Mouse (Mus musculus): Measurements from ENCODE around the gene Fam222a. TPM values are rescaled to one million over a fixed set of nuclear protein-coding genes. Genes with fewer than 3 reads are reported as not detected.
A peak's percentile ranks its signal among the peaks of the same experiment; 100 is the strongest.

The Fam222a gene
- polyA plus RNA-seq, 1 experiment from 2014 or later = 4.7 TPM

- ATAC-seq = no peak
- no peaks in the 10 kb centered on the region for H3K36me3 ChIP-seq (ENCODE audit: control insufficient read depth, insufficient read depth, low read length)
- peak overlapping the region; percentile 37 for H3K4me2 ChIP-seq (ENCODE audit: low read length)
- no peaks in the 10 kb centered on the region for H3K27me3 ChIP-seq (replicated peaks; ENCODE audit: control insufficient read depth, insufficient read depth, low read length)
- no peaks in the 10 kb centered on the region for H3K9me3 ChIP-seq (ENCODE audit: control insufficient read depth, low read length)
- H3K4me3 ChIP-seq (ENCODE audit: low read length) = no peak overlapping the region
- H3K9ac ChIP-seq (ENCODE audit: low read depth, low read length) = 0 out of 2 replicates have a peak overlapping the region, but pooled peaks have one; percentile 32
- 51% methylated on average over 7 of the region's 7 CpGs for WGBS
- H3K4me1 ChIP-seq (ENCODE audit: control insufficient read depth, insufficient read depth, low read depth, low read length) = peaks cover 72% of the 10 kb centered on the region
- H3K27ac ChIP-seq (ENCODE audit: low read depth, low read length) = peak overlapping the region; percentile 6; the same call in 1 of the 2 replicates
Observed at GRCm38 (mm10) chr5:114575530-114575929, 7.7 kb downstream of the Fam222a start.

- peaks cover 69% of the 10 kb centered on the region for H3K4me1 ChIP-seq (ENCODE audit: control insufficient read depth, insufficient read depth, low read depth, low read length)
- H3K27me3 ChIP-seq (replicated peaks; ENCODE audit: control insufficient read depth, insufficient read depth, low read length) = no peaks in the 10 kb centered on the region
- ATAC-seq = no peak
- H3K4me3 ChIP-seq (ENCODE audit: low read length) = no peak overlapping the region
- no peak overlapping the region for H3K9ac ChIP-seq (ENCODE audit: low read depth, low read length)
- whole genome bisulfite sequencing = 63% methylated on average over 16 of the region's 16 CpGs
- no peak overlapping the region for H3K27ac ChIP-seq (ENCODE audit: low read depth, low read length)
- no peaks in the 10 kb centered on the region for H3K9me3 ChIP-seq (ENCODE audit: control insufficient read depth, low read length)
- peak overlapping the region; percentile 37; the same call in 1 of the 2 replicates for H3K4me2 ChIP-seq (ENCODE audit: low read length)
- H3K36me3 ChIP-seq (ENCODE audit: control insufficient read depth, insufficient read depth, low read length) = no peaks in the 10 kb centered on the region
Observed at GRCm38 (mm10) chr5:114575986-114576605, 8.3 kb downstream of the Fam222a start.

GRCm38 (mm10) chr5:114578361-114578760 is 10.5 kb downstream of the Fam222a start:
- no peak overlapping the region for H3K9ac ChIP-seq (ENCODE audit: low read depth, low read length)
- H3K9me3 ChIP-seq (ENCODE audit: control insufficient read depth, low read length) = no peaks in the 10 kb centered on the region
- H3K4me2 ChIP-seq (ENCODE audit: low read length) = no peak overlapping the region
- ATAC-seq = no peak
- 24% methylated on average over 20 of the region's 20 CpGs for WGBS
- H3K27me3 ChIP-seq (replicated peaks; ENCODE audit: control insufficient read depth, insufficient read depth, low read length) = no peaks in the 10 kb centered on the region
- no peak overlapping the region for H3K4me3 ChIP-seq (ENCODE audit: low read length)
- no peaks in the 10 kb centered on the region for H3K36me3 ChIP-seq (ENCODE audit: control insufficient read depth, insufficient read depth, low read length)
- H3K4me1 ChIP-seq (ENCODE audit: control insufficient read depth, insufficient read depth, low read depth, low read length) = peaks cover 61% of the 10 kb centered on the region
- H3K27ac ChIP-seq (ENCODE audit: low read depth, low read length) = no peak overlapping the region

GRCm38 (mm10) chr5:114579714-114580357 is 12.0 kb downstream of the Fam222a start:
- Histone ChIP-seq H3K36me3 (ENCODE audit: control insufficient read depth, insufficient read depth, low read length) (no peaks in the 10 kb centered on the region), H3K4me1 (ENCODE audit: control insufficient read depth, insufficient read depth, low read depth, low read length) (peaks cover 57% of the 10 kb centered on the region), H3K4me2 (ENCODE audit: low read length) (no peak overlapping the region), H3K27me3 (replicated peaks; ENCODE audit: control insufficient read depth, insufficient read depth, low read length) (no peaks in the 10 kb centered on the region), H3K9ac (ENCODE audit: low read depth, low read length) (no peak overlapping the region), H3K9me3 (ENCODE audit: control insufficient read depth, low read length) (no peaks in the 10 kb centered on the region), H3K27ac (ENCODE audit: low read depth, low read length) (no peak overlapping the region), H3K4me3 (ENCODE audit: low read length) (no peak overlapping the region)
- peak; percentile 35; the same call in 1 of the 2 replicates for ATAC-seq
- WGBS = 53% methylated on average over 8 of the region's 8 CpGs

- no peaks in the 10 kb centered on the region for H3K9me3 ChIP-seq (ENCODE audit: control insufficient read depth, low read length)
- peaks cover 54% of the 10 kb centered on the region for H3K4me1 ChIP-seq (ENCODE audit: control insufficient read depth, insufficient read depth, low read depth, low read length)
- no peak overlapping the region for H3K4me3 ChIP-seq (ENCODE audit: low read length)
- ATAC-seq = no peak
- H3K36me3 ChIP-seq (ENCODE audit: control insufficient read depth, insufficient read depth, low read length) = no peaks in the 10 kb centered on the region
- H3K4me2 ChIP-seq (ENCODE audit: low read length) = no peak overlapping the region; the same call in 1 of the 2 replicates
- WGBS = 43% methylated on average over 12 of the region's 12 CpGs
- peak overlapping the region; percentile 27 for H3K27ac ChIP-seq (ENCODE audit: low read depth, low read length)
- H3K9ac ChIP-seq (ENCODE audit: low read depth, low read length) = no peak overlapping the region
- H3K27me3 ChIP-seq (replicated peaks; ENCODE audit: control insufficient read depth, insufficient read depth, low read length) = no peaks in the 10 kb centered on the region
Observed at GRCm38 (mm10) chr5:114581486-114581885, 13.7 kb downstream of the Fam222a start.

GRCm38 (mm10) chr5:114583046-114583445 is 15.2 kb downstream of the Fam222a start:
- H3K9me3 ChIP-seq (ENCODE audit: control insufficient read depth, low read length) = no peaks in the 10 kb centered on the region
- H3K4me1 ChIP-seq (ENCODE audit: control insufficient read depth, insufficient read depth, low read depth, low read length) = peaks cover 45% of the 10 kb centered on the region
- no peaks in the 10 kb centered on the region for H3K27me3 ChIP-seq (replicated peaks; ENCODE audit: control insufficient read depth, insufficient read depth, low read length)
- no peak overlapping the region for H3K27ac ChIP-seq (ENCODE audit: low read depth, low read length)
- H3K36me3 ChIP-seq (ENCODE audit: control insufficient read depth, insufficient read depth, low read length) = no peaks in the 10 kb centered on the region
- H3K4me3 ChIP-seq (ENCODE audit: low read length) = no peak overlapping the region
- H3K9ac ChIP-seq (ENCODE audit: low read depth, low read length) = no peak overlapping the region
- no peak overlapping the region for H3K4me2 ChIP-seq (ENCODE audit: low read length)
- 73% methylated on average over 3 of the region's 3 CpGs for WGBS
- ATAC-seq = no peak

- Histone ChIP-seq H3K36me3 (ENCODE audit: control insufficient read depth, insufficient read depth, low read length) (no peaks in the 10 kb centered on the region), H3K27ac (ENCODE audit: low read depth, low read length) (no peak overlapping the region), H3K4me1 (ENCODE audit: control insufficient read depth, insufficient read depth, low read depth, low read length) (peaks cover 43% of the 10 kb centered on the region), H3K9me3 (ENCODE audit: control insufficient read depth, low read length) (no peaks in the 10 kb centered on the region), H3K27me3 (replicated peaks; ENCODE audit: control insufficient read depth, insufficient read depth, low read length) (no peaks in the 10 kb centered on the region), H3K4me2 (ENCODE audit: low read length) (no peak overlapping the region), H3K9ac (ENCODE audit: low read depth, low read length) (no peak overlapping the region), H3K4me3 (ENCODE audit: low read length) (no peak overlapping the region)
- ATAC-seq = no peak
- WGBS = 75% methylated on average over 12 of the region's 12 CpGs
Observed at GRCm38 (mm10) chr5:114583490-114584175, 15.8 kb downstream of the Fam222a start.

GRCm38 (mm10) chr5:114584293-114585104 is 16.7 kb downstream of the Fam222a start:
- Histone ChIP-seq H3K4me2 (ENCODE audit: low read length) (no peak overlapping the region), H3K27ac (ENCODE audit: low read depth, low read length) (peak overlapping the region; percentile 18; the same call in 1 of the 2 replicates), H3K36me3 (ENCODE audit: control insufficient read depth, insufficient read depth, low read length) (no peaks in the 10 kb centered on the region), H3K9ac (ENCODE audit: low read depth, low read length) (peak overlapping the region; percentile 35; the same call in 1 of the 2 replicates), H3K4me3 (ENCODE audit: low read length) (no peak overlapping the region), H3K9me3 (ENCODE audit: control insufficient read depth, low read length) (no peaks in the 10 kb centered on the region), H3K4me1 (ENCODE audit: control insufficient read depth, insufficient read depth, low read depth, low read length) (peaks cover 51% of the 10 kb centered on the region), H3K27me3 (replicated peaks; ENCODE audit: control insufficient read depth, insufficient read depth, low read length) (no peaks in the 10 kb centered on the region)
- ATAC-seq = no peak
- WGBS = 26% methylated on average over 14 of the region's 14 CpGs
